Mouse (Mus musculus) embryonic facial prominence, embryonic 13.5 days (tissue): Measurements from ENCODE around the gene Kidins220. TPM values are rescaled to one million over a fixed set of nuclear protein-coding genes. Genes with fewer than 3 reads are reported as not detected.

ENCODE experiments used
- ATAC-seq: fragments of 200-750 bp; cut with Nextera tagmentation; 2 replicates; pipeline ENCODE4 v1.8.0; 2017; ENCODE audit warnings: low read depth; ENCODE audit not compliant: insufficient number of reproducible peaks, insufficient read depth, low FRiP score, low TSS enrichment
- H3K27ac ChIP-seq: fragments of 300-500 bp; sonication (generic); 2 replicates; pipeline ENCODE4 v1.5.1; 2015; ENCODE audit warnings: moderate library complexity, mild to moderate bottlenecking, inconsistent platforms
- H3K27me3 ChIP-seq: fragments of 300-500 bp; sonication (generic); 2 replicates; pipeline ENCODE4 v1.6.1; 2015; ENCODE audit warnings: mild to moderate bottlenecking, inconsistent platforms
- H3K36me3 ChIP-seq: fragments of 300-500 bp; sonication (generic); 2 replicates; pipeline ENCODE4 v1.6.1; 2015; ENCODE audit warnings: mild to moderate bottlenecking, inconsistent platforms
- H3K4me1 ChIP-seq: fragments of 300-500 bp; sonication (generic); 2 replicates; pipeline ENCODE4 v1.6.1; 2015; ENCODE audit warnings: inconsistent platforms
- H3K4me2 ChIP-seq: fragments of 300-500 bp; sonication (generic); 2 replicates; pipeline ENCODE4 v1.6.1; 2015; ENCODE audit warnings: moderate library complexity, mild to moderate bottlenecking, inconsistent platforms
- H3K4me3 ChIP-seq: fragments of 300-500 bp; sonication (generic); 2 replicates; pipeline ENCODE4 v1.5.1; 2015; ENCODE audit warnings: mild to moderate bottlenecking, inconsistent platforms
- H3K9ac ChIP-seq: fragments of 300-500 bp; sonication (generic); 2 replicates; pipeline ENCODE4 v1.6.1; 2015; ENCODE audit warnings: mild to moderate bottlenecking, inconsistent platforms
- H3K9me3 ChIP-seq: fragments of 300-500 bp; sonication (generic); 2 replicates; pipeline ENCODE4 v1.6.1; 2016; ENCODE audit warnings: inconsistent platforms
- WGBS: fragments of 180-500 bp; shearing (Covaris S2); methylation state at CpG from one replicate; pipeline ENCODE4 v1.1.7; 2015; ENCODE audit warnings: mixed read lengths; 5-methylcytosine and 5-hydroxymethylcytosine counted together
- polyA plus RNA-seq: library from polyadenylated mRNA; unstranded; fragments of >200 nt; fragmentation: Nextera tagmentation; extraction: Ambion mirVana; gene quantifications from 2 replicates; pipeline ENCODE4 v1.2.1, GENCODE M21; 2015

Kidins220 gene
- polyA plus RNA-seq, 1 experiment from 2014 or later = 23.9 TPM

GRCm38 (mm10) chr12:25010416-25010815, 35.7 kb downstream of the Kidins220 start:
- 84% methylated on average over 1 of the region's 1 CpGs for WGBS
- H3K9me3 ChIP-seq = no peaks in the 10 kb centered on the region

GRCm38 (mm10) chr12:25011733-25012367, 37.1 kb downstream of the Kidins220 start:
- Histone ChIP-seq H3K27me3 (no peaks in the 10 kb centered on the region), H3K36me3 (peaks cover 82% of the 10 kb centered on the region), H3K4me2 (no peak overlapping the region), H3K4me3 (no peak overlapping the region), H3K27ac (no peak overlapping the region), H3K4me1 (peaks cover 9% of the 10 kb centered on the region), H3K9me3 (no peaks in the 10 kb centered on the region), H3K9ac (no peak overlapping the region)
- ATAC-seq = no peak
- 61% methylated on average over 15 of the region's 15 CpGs for WGBS

More at GRCm38 (mm10) chr12:25010416-25010815, 35.7 kb downstream of the Kidins220 start:
- Histone ChIP-seq H3K27ac (no peak overlapping the region), H3K36me3 (peaks cover 72% of the 10 kb centered on the region), H3K4me1 (peaks cover 9% of the 10 kb centered on the region), H3K9ac (no peak overlapping the region), H3K4me2 (no peak overlapping the region), H3K27me3 (no peaks in the 10 kb centered on the region), H3K4me3 (no peak overlapping the region)
- ATAC-seq = no peak

- no peak for ATAC-seq
- H3K27me3 ChIP-seq = no peaks in the 10 kb centered on the region
- no peaks in the 10 kb centered on the region for H3K9me3 ChIP-seq
- H3K4me2 ChIP-seq = no peak overlapping the region
- no peak overlapping the region for H3K4me3 ChIP-seq
- WGBS = 89% methylated on average over 13 of the region's 13 CpGs
- no peak overlapping the region for H3K9ac ChIP-seq
- H3K27ac ChIP-seq = no peak overlapping the region
- peaks cover 83% of the 10 kb centered on the region for H3K36me3 ChIP-seq
- peaks cover 9% of the 10 kb centered on the region for H3K4me1 ChIP-seq
These were observed 38.1 kb downstream of the Kidins220 start for GRCm38 (mm10) chr12:25012555-25013540.

- H3K9ac ChIP-seq = no peak overlapping the region
- peaks cover 90% of the 10 kb centered on the region for H3K36me3 ChIP-seq
- no peak overlapping the region for H3K4me3 ChIP-seq
- ATAC-seq = no peak
- H3K27ac ChIP-seq = peak overlapping the region; percentile 74
- H3K9me3 ChIP-seq = no peaks in the 10 kb centered on the region
- 83% methylated on average over 5 of the region's 5 CpGs for WGBS
- H3K4me1 ChIP-seq = peaks cover 9% of the 10 kb centered on the region
- no peak overlapping the region for H3K4me2 ChIP-seq
- H3K27me3 ChIP-seq = no peaks in the 10 kb centered on the region
These were observed 39.7 kb downstream of the Kidins220 start for GRCm38 (mm10) chr12:25014307-25014927.

GRCm38 (mm10) chr12:25014938-25015337, 40.2 kb downstream of the Kidins220 start:
- no peak for ATAC-seq
- H3K4me3 ChIP-seq = no peak overlapping the region
- H3K9ac ChIP-seq = no peak overlapping the region
- H3K4me1 ChIP-seq = peaks cover 9% of the 10 kb centered on the region
- peak overlapping the region; percentile 74 for H3K27ac ChIP-seq
- WGBS = 35% methylated on average over 7 of the region's 7 CpGs
- H3K9me3 ChIP-seq = no peaks in the 10 kb centered on the region
- H3K36me3 ChIP-seq = peaks cover 88% of the 10 kb centered on the region
- no peak overlapping the region for H3K4me2 ChIP-seq
- no peaks in the 10 kb centered on the region for H3K27me3 ChIP-seq

GRCm38 (mm10) chr12:25016995-25017394, 42.3 kb downstream of the Kidins220 start:
- Histone ChIP-seq H3K9me3 (no peaks in the 10 kb centered on the region), H3K36me3 (peaks cover 76% of the 10 kb centered on the region), H3K27me3 (no peaks in the 10 kb centered on the region), H3K4me1 (peaks cover 9% of the 10 kb centered on the region), H3K4me3 (no peak overlapping the region), H3K27ac (no peak overlapping the region), H3K9ac (no peak overlapping the region), H3K4me2 (no peak overlapping the region)
- ATAC-seq = no peak
- WGBS = 85% methylated on average over 4 of the region's 4 CpGs

- Histone ChIP-seq H3K9me3 (no peaks in the 10 kb centered on the region), H3K36me3 (peaks cover 41% of the 10 kb centered on the region), H3K27ac (no peak overlapping the region), H3K4me2 (no peak overlapping the region), H3K9ac (no peak overlapping the region; the same call in 1 of the 2 replicates), H3K27me3 (no peaks in the 10 kb centered on the region), H3K4me1 (no peaks in the 10 kb centered on the region), H3K4me3 (no peak overlapping the region)
- 85% methylated on average over 5 of the region's 5 CpGs for WGBS
- ATAC-seq = no peak
These were observed 46.3 kb downstream of the Kidins220 start for GRCm38 (mm10) chr12:25021057-25021456.

GRCm38 (mm10) chr12:25024862-25025545, 50.3 kb downstream of the Kidins220 start:
- Histone ChIP-seq H3K27ac (no peak overlapping the region), H3K27me3 (no peaks in the 10 kb centered on the region), H3K4me3 (no peak overlapping the region), H3K9ac (no peak overlapping the region), H3K4me2 (no peak overlapping the region), H3K4me1 (no peaks in the 10 kb centered on the region), H3K9me3 (no peaks in the 10 kb centered on the region), H3K36me3 (peaks cover 15% of the 10 kb centered on the region)
- no peak for ATAC-seq
- 57% methylated on average over 9 of the region's 9 CpGs for WGBS

GRCm38 (mm10) chr12:25026308-25026707, 51.6 kb downstream of the Kidins220 start:
- Histone ChIP-seq H3K4me1 (no peaks in the 10 kb centered on the region), H3K9ac (no peak overlapping the region), H3K4me3 (no peak overlapping the region), H3K36me3 (peaks cover 16% of the 10 kb centered on the region), H3K9me3 (no peaks in the 10 kb centered on the region), H3K4me2 (no peak overlapping the region), H3K27ac (no peak overlapping the region), H3K27me3 (no peaks in the 10 kb centered on the region)
- 71% methylated on average over 7 of the region's 7 CpGs for WGBS
- no peak for ATAC-seq

- no peaks in the 10 kb centered on the region for H3K9me3 ChIP-seq
- 21% methylated on average over 2 of the region's 2 CpGs for WGBS
- no peak overlapping the region for H3K27ac ChIP-seq
- no peak overlapping the region for H3K4me3 ChIP-seq
- H3K4me2 ChIP-seq = no peak overlapping the region
- no peaks in the 10 kb centered on the region for H3K4me1 ChIP-seq
- no peaks in the 10 kb centered on the region for H3K27me3 ChIP-seq
- no peak for ATAC-seq
- H3K36me3 ChIP-seq = peaks cover 17% of the 10 kb centered on the region
- no peak overlapping the region for H3K9ac ChIP-seq
These were observed 52.7 kb downstream of the Kidins220 start for GRCm38 (mm10) chr12:25027416-25027815.
